In genomic region chr11:94978947-94979346, GRCm38 (mm10) we compare ENCODE assay signal across 8 mouse cellular contexts. TPM values are rescaled to one million over a fixed set of nuclear protein-coding genes. Genes with fewer than 3 reads are reported as not detected.
A peak's percentile ranks its signal among the peaks of the same experiment; 100 is the strongest.
DNase-seq lines count a peak whose midpoint lies in the region; ATAC-seq and TF ChIP-seq lines count a peak whose summit lies in the region.

No protein-coding gene starts in this region.

- intact Hi-C loops in heart, postnatal 10 days (cut with DNase I): loop anchor here (1.0 to 5.0 kb wide), 3 partner anchors 10 to 63 kb away; partner anchors contain the start of gene Pdk2

- no peak overlapping the region; the same call in 1 of the 2 replicates for H3K9ac ChIP-seq in ES-Bruce4 (ENCODE audit: low read depth, poor library complexity, severe bottlenecking)
- peak overlapping the region; percentile 63 for H3K9ac ChIP-seq in forebrain, embryonic 13.5 days
- peak overlapping the region; percentile 37 for H3K9ac ChIP-seq in liver, embryonic 15.5 days
- H3K9ac ChIP-seq in neural tube, embryonic 12.5 days: 0 out of 2 replicates have a peak overlapping the region, but pooled peaks have one; percentile 0
- H3K9ac ChIP-seq in stomach, postnatal 0 days (ENCODE audit: low read length): no peak overlapping the region

- peak overlapping the region; percentile 53 for H3K4me2 ChIP-seq in forebrain, embryonic 13.5 days
- peak overlapping the region; percentile 60 for H3K4me2 ChIP-seq in liver, embryonic 15.5 days
- H3K4me2 ChIP-seq in neural tube, embryonic 12.5 days (replicated peaks): peak overlapping the region; percentile 51
- H3K4me2 ChIP-seq in stomach, postnatal 0 days (replicated peaks; ENCODE audit: low read depth): peak overlapping the region; percentile 45

- H3K4me3 ChIP-seq in ES-Bruce4 (ENCODE audit: low read depth, low read length): no peak overlapping the region
- peak overlapping the region; percentile 27 for H3K4me3 ChIP-seq in forebrain, embryonic 13.5 days
- H3K4me3 ChIP-seq in liver, embryonic 15.5 days (replicated peaks): peak overlapping the region; percentile 29
- H3K4me3 ChIP-seq in neural tube, embryonic 12.5 days: peak overlapping the region; percentile 7; the same call in 1 of the 2 replicates
- H3K4me3 ChIP-seq in stomach, postnatal 0 days (ENCODE audit: low read depth, low read length): no peak overlapping the region

- H3K9me3 ChIP-seq in ES-Bruce4 (replicated peaks; ENCODE audit: control insufficient read depth, insufficient read depth, low read length, poor library complexity, severe bottlenecking): no peaks in the 10 kb centered on the region
- no peaks in the 10 kb centered on the region for H3K9me3 ChIP-seq in forebrain, embryonic 13.5 days (replicated peaks)
- no peaks in the 10 kb centered on the region for H3K9me3 ChIP-seq in liver, embryonic 15.5 days (replicated peaks)
- H3K9me3 ChIP-seq in neural tube, embryonic 12.5 days: no peaks in the 10 kb centered on the region
- no peaks in the 10 kb centered on the region for H3K9me3 ChIP-seq in stomach, postnatal 0 days (ENCODE audit: control insufficient read depth, low read length)

- TF ChIP-seq POLR2A in ES-Bruce4 (IDR thresholded peaks at IDR 0.05; ENCODE audit: insufficient read depth, low read length): no peak

- ATAC-seq in cerebellum, adult (ENCODE audit: insufficient number of reproducible peaks, low FRiP score, low TSS enrichment): peak; percentile 90
- peak; percentile 95 for ATAC-seq in forebrain, embryonic 13.5 days
- ATAC-seq in liver, embryonic 15.5 days (ENCODE audit: insufficient read depth): peak; percentile 80
- peak; percentile 93 for ATAC-seq in neural tube, embryonic 12.5 days (ENCODE audit: low FRiP score, low read depth)
- ATAC-seq in stomach, postnatal 0 days (ENCODE audit: low FRiP score, low TSS enrichment): peak; percentile 90

- peak; percentile 59; the same call in 1 of the 2 replicates for TF ChIP-seq EP300 in ES-Bruce4 (IDR thresholded peaks at IDR 0.05; ENCODE audit: insufficient read depth, low read depth, low read length)
- no peak for TF ChIP-seq EP300 in stomach, postnatal 0 days (optimal IDR thresholded peaks at IDR 0.05)

- no peaks in the 10 kb centered on the region for H3K36me3 ChIP-seq in ES-Bruce4 (ENCODE audit: control insufficient read depth, insufficient read depth, low read length, poor library complexity, severe bottlenecking)
- H3K36me3 ChIP-seq in forebrain, embryonic 13.5 days (ENCODE audit: poor library complexity, severe bottlenecking): no peaks in the 10 kb centered on the region
- H3K36me3 ChIP-seq in liver, embryonic 15.5 days (replicated peaks): no peaks in the 10 kb centered on the region
- H3K36me3 ChIP-seq in neural tube, embryonic 12.5 days: no peaks in the 10 kb centered on the region
- H3K36me3 ChIP-seq in stomach, postnatal 0 days (ENCODE audit: control insufficient read depth, insufficient read depth, low read length): no peaks in the 10 kb centered on the region

- DNase-seq in heart, postnatal 10 days: peak; percentile 98
- peak; percentile 97 for DNase-seq in kidney, postnatal 4 days
- peak; percentile 96 for DNase-seq in stomach, postnatal 0 days (ENCODE audit: low spot score)

- H3K4me1 ChIP-seq in ES-Bruce4 (ENCODE audit: control insufficient read depth, insufficient read depth, low read length): no peaks in the 10 kb centered on the region
- peaks cover 21% of the 10 kb centered on the region for H3K4me1 ChIP-seq in forebrain, embryonic 13.5 days
- H3K4me1 ChIP-seq in liver, embryonic 15.5 days (replicated peaks): peaks cover 24% of the 10 kb centered on the region
- H3K4me1 ChIP-seq in neural tube, embryonic 12.5 days: peaks cover 4% of the 10 kb centered on the region; the same call in 1 of the 2 replicates
- no peaks in the 10 kb centered on the region for H3K4me1 ChIP-seq in stomach, postnatal 0 days (replicated peaks; ENCODE audit: control insufficient read depth, insufficient read depth)

- TF ChIP-seq CTCF in ES-Bruce4 (IDR thresholded peaks at IDR 0.05; ENCODE audit: low read depth, low read length): peak; percentile 96
- peak; percentile 100 for TF ChIP-seq CTCF in stomach, postnatal 0 days (IDR thresholded peaks at IDR 0.05; ENCODE audit: low read depth)

- no peak overlapping the region for H3K27ac ChIP-seq in ES-Bruce4 (ENCODE audit: insufficient read depth, low read length)
- peak overlapping the region; percentile 93 for H3K27ac ChIP-seq in forebrain, embryonic 13.5 days
- peak overlapping the region; percentile 45 for H3K27ac ChIP-seq in liver, embryonic 15.5 days (replicated peaks)
- peak overlapping the region; percentile 9; the same call in 1 of the 2 replicates for H3K27ac ChIP-seq in neural tube, embryonic 12.5 days
- H3K27ac ChIP-seq in stomach, postnatal 0 days (replicated peaks): no peak overlapping the region

- under 1% methylated on average over 20 of the region's 20 CpGs for WGBS in forebrain, embryonic 13.5 days
- whole genome bisulfite sequencing in liver, embryonic 15.5 days (ENCODE audit: insufficient replicate concordance): under 1% methylated on average over 20 of the region's 20 CpGs
- under 1% methylated on average over 20 of the region's 20 CpGs for WGBS in neural tube, embryonic 12.5 days
- 0% methylated on average over 20 of the region's 20 CpGs for WGBS in stomach, postnatal 0 days

- H3K27me3 ChIP-seq in ES-Bruce4 (ENCODE audit: control insufficient read depth, insufficient read depth, low read length, poor library complexity, severe bottlenecking): no peaks in the 10 kb centered on the region
- no peaks in the 10 kb centered on the region for H3K27me3 ChIP-seq in forebrain, embryonic 13.5 days
- no peaks in the 10 kb centered on the region for H3K27me3 ChIP-seq in liver, embryonic 15.5 days
- H3K27me3 ChIP-seq in neural tube, embryonic 12.5 days (replicated peaks): no peaks in the 10 kb centered on the region
- H3K27me3 ChIP-seq in stomach, postnatal 0 days (ENCODE audit: control insufficient read depth, insufficient read depth, low read length): no peaks in the 10 kb centered on the region

RNA-seq across cellular contexts. Expression of gene Sgca, which starts 2.8 kb away (rescaled TPM):
- polyA plus RNA-seq in ES-Bruce4 (2011; ENCODE audit: insufficient read depth, insufficient read length, low read depth, missing spikeins): not detected in 2 replicates
- polyA plus RNA-seq in forebrain, embryonic 13.5 days (2015; fragmentation: Nextera tagmentation; extraction: Ambion mirVana): not detected in 2 replicates
- total RNA-seq in heart, postnatal 10 days (2021): 100 to 1,000 TPM; 123 to 128 TPM
- 0.35 and 1.1 TPM in 2 replicates for polyA plus RNA-seq in liver, embryonic 15.5 days (2015; fragmentation: Nextera tagmentation; extraction: Ambion mirVana)
- polyA plus RNA-seq in neural tube, embryonic 12.5 days (2016; fragmentation: Nextera tagmentation; extraction: Ambion mirVana): 0.80 and 0.90 TPM in 2 replicates
- polyA plus RNA-seq in stomach, postnatal 0 days (2015; fragmentation: Nextera tagmentation; extraction: Ambion mirVana): 0.47 and 0.80 TPM in 2 replicates

RNA-seq across cellular contexts. Expression of gene Hils1, which starts 11.6 kb away (rescaled TPM):
- polyA plus RNA-seq in ES-Bruce4 (2011; ENCODE audit: insufficient read depth, insufficient read length, low read depth, missing spikeins): not detected in 2 replicates
- not detected in 2 replicates for polyA plus RNA-seq in forebrain, embryonic 13.5 days (2015; fragmentation: Nextera tagmentation; extraction: Ambion mirVana)
- not detected for total RNA-seq in heart, postnatal 10 days (2021)
- not detected in 2 replicates for polyA plus RNA-seq in liver, embryonic 15.5 days (2015; fragmentation: Nextera tagmentation; extraction: Ambion mirVana)
- not detected in 2 replicates for polyA plus RNA-seq in neural tube, embryonic 12.5 days (2016; fragmentation: Nextera tagmentation; extraction: Ambion mirVana)
- not detected in 2 replicates for polyA plus RNA-seq in stomach, postnatal 0 days (2015; fragmentation: Nextera tagmentation; extraction: Ambion mirVana)

RNA-seq across cellular contexts. Expression of gene Ppp1r9b, which starts 11.9 kb away (rescaled TPM):
- polyA plus RNA-seq in ES-Bruce4 (2011; ENCODE audit: insufficient read depth, insufficient read length, low read depth, missing spikeins): 20.3 and 21.0 TPM in 2 replicates
- 15.8 and 16.3 TPM in 2 replicates for polyA plus RNA-seq in forebrain, embryonic 13.5 days (2015; fragmentation: Nextera tagmentation; extraction: Ambion mirVana)
- total RNA-seq in heart, postnatal 10 days (2021): 10 to 100 TPM; 51.3 to 58.5 TPM
- 8.2 and 8.8 TPM in 2 replicates for polyA plus RNA-seq in liver, embryonic 15.5 days (2015; fragmentation: Nextera tagmentation; extraction: Ambion mirVana)
- polyA plus RNA-seq in neural tube, embryonic 12.5 days (2016; fragmentation: Nextera tagmentation; extraction: Ambion mirVana): 18.2 and 19.7 TPM in 2 replicates
- 4.9 and 5.4 TPM in 2 replicates for polyA plus RNA-seq in stomach, postnatal 0 days (2015; fragmentation: Nextera tagmentation; extraction: Ambion mirVana)

RNA-seq across cellular contexts. Expression of gene Samd14, which starts 30.7 kb away (rescaled TPM):
- 0.30 and 0.79 TPM in 2 replicates for polyA plus RNA-seq in ES-Bruce4 (2011; ENCODE audit: insufficient read depth, insufficient read length, low read depth, missing spikeins)
- 89.2 and 95.0 TPM in 2 replicates for polyA plus RNA-seq in forebrain, embryonic 13.5 days (2015; fragmentation: Nextera tagmentation; extraction: Ambion mirVana)
- total RNA-seq in heart, postnatal 10 days (2021): 1 to 10 TPM; 4.1 to 5.9 TPM
- 33.9 and 39.2 TPM in 2 replicates for polyA plus RNA-seq in liver, embryonic 15.5 days (2015; fragmentation: Nextera tagmentation; extraction: Ambion mirVana)
- 101 and 106 TPM in 2 replicates for polyA plus RNA-seq in neural tube, embryonic 12.5 days (2016; fragmentation: Nextera tagmentation; extraction: Ambion mirVana)
- polyA plus RNA-seq in stomach, postnatal 0 days (2015; fragmentation: Nextera tagmentation; extraction: Ambion mirVana): 6.7 and 7.2 TPM in 2 replicates

RNA-seq across cellular contexts. Expression of gene Col1a1, which starts 42.9 kb away (rescaled TPM):
- 17.1 and 18.1 TPM in 2 replicates for polyA plus RNA-seq in ES-Bruce4 (2011; ENCODE audit: insufficient read depth, insufficient read length, low read depth, missing spikeins)
- 29.9 and 31.5 TPM in 2 replicates for polyA plus RNA-seq in forebrain, embryonic 13.5 days (2015; fragmentation: Nextera tagmentation; extraction: Ambion mirVana)
- total RNA-seq in heart, postnatal 10 days (2021): 100 to 1,000 TPM; 869 to 988 TPM
- 76.5 and 78.2 TPM in 2 replicates for polyA plus RNA-seq in liver, embryonic 15.5 days (2015; fragmentation: Nextera tagmentation; extraction: Ambion mirVana)
- polyA plus RNA-seq in neural tube, embryonic 12.5 days (2016; fragmentation: Nextera tagmentation; extraction: Ambion mirVana): 209 and 219 TPM in 2 replicates
- polyA plus RNA-seq in stomach, postnatal 0 days (2015; fragmentation: Nextera tagmentation; extraction: Ambion mirVana): 816 and 869 TPM in 2 replicates

Comparison
In these comparisons a context has a peak if more than half of its experiments do, and no peak if none do; other contexts are left out.
1. H3K27ac ChIP-seq: peak in forebrain, embryonic 13.5 days (single experiment), liver, embryonic 15.5 days (single experiment) and neural tube, embryonic 12.5 days (single experiment); none in ES-Bruce4 (single experiment) and stomach, postnatal 0 days (single experiment).
2. H3K4me3 ChIP-seq: peak in forebrain, embryonic 13.5 days (single experiment), liver, embryonic 15.5 days (single experiment) and neural tube, embryonic 12.5 days (single experiment); none in ES-Bruce4 (single experiment) and stomach, postnatal 0 days (single experiment).
3. H3K9ac ChIP-seq: peak in forebrain, embryonic 13.5 days (single experiment), liver, embryonic 15.5 days (single experiment) and neural tube, embryonic 12.5 days (single experiment); none in ES-Bruce4 (single experiment) and stomach, postnatal 0 days (single experiment).
4. Peak in every context shown above with its lines, with median percentiles within 50 percentile points of each other: ATAC-seq, H3K4me2 ChIP-seq and DNase-seq.